Mouse (Mus musculus): Measurements from ENCODE around the gene Slc6a12.

DNA sequence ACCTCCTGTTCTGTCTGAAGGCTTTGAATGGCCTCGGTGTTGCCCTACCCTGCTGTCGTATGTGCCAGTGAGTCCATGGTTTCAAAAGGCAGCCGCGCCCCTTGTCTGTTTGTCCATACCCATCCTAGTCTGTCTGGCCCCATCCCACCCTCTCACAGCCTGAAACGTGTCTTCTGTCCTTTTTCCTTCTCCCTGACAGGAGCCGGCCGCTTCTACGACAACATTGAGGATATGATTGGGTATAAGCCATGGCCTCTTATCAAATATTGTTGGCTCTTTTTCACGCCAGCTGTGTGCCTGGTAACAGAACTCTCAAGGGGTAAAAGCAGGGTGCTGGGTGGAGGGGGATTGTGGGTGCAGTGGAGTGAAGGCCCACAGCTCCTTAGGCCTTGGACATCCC, 7.0 kb upstream of the Slc6a12 start:
- no peak for TF ChIP-seq CTCF (IDR thresholded peaks at IDR 0.05; ENCODE audit: control insufficient read depth, insufficient read depth, insufficient replicate concordance, low read depth, low read length)
- no peak for TF ChIP-seq POLR2A (IDR thresholded peaks at IDR 0.05; ENCODE audit: control insufficient read depth, low read depth, low read length)

All from testis, adult 2 months (tissue).